Mouse (Mus musculus): ENCODE measurements around the gene Pygm.

Pygm gene

GRCm38 (mm10) chr19:6384128-6384527, at the start of gene Pygm:
TSS of gene Pygm (plus strand) at chr19:6384399.
- peak; percentile 62 for DNase-seq

DNA sequence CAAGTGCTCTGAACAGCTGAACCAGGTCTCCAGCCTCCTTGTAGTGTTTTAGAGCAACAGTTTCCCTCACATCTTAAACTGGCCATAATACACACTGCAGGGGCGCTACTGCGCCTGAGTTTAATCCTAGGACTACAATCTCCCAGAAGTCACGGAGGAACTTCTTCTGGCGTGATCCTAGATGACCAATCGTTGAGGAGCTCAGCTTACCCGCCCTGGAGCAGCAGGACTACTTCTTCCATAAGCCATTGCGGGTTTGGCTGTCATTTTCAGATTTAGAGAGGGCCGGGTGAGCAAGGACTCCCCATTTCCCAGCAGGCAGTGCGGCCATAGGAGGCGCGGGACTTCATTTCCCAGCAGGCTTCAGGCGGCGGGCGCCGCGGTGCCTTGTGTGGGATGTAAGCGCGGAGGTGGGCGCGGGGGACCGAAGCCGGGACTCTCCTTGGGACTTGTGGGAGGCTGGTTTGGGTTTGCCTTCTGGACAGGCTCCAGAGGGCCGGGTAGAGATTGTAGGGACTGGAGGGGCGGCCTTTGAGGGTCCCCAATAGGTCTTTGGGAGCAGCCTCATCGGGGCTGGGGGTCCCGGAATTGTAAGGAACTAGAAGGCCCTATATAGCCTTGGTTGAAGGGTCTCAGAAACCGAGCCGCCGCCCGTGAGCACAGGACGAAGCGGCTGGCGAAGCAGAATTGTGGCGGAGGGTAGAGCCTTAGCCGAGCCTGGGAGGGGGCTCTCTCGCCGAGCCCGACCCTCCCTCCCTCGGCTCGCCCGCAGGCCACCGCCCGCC, 49.3 kb upstream of the Pygm start, which contains the start of gene Men1:
Gene Men1 (plus strand): TSS at position 307 of the 785 bp plus-strand sequence.
- DNase-seq = peak; percentile 96

- peak; percentile 54 for DNase-seq
Observed at GRCm38 (mm10) chr19:6335458-6335827, 48.8 kb upstream of the Pygm start.

GRCm38 (mm10) chr19:6336920-6337319, 47.3 kb upstream of the Pygm start:
- peak; percentile 55 for DNase-seq

DNA sequence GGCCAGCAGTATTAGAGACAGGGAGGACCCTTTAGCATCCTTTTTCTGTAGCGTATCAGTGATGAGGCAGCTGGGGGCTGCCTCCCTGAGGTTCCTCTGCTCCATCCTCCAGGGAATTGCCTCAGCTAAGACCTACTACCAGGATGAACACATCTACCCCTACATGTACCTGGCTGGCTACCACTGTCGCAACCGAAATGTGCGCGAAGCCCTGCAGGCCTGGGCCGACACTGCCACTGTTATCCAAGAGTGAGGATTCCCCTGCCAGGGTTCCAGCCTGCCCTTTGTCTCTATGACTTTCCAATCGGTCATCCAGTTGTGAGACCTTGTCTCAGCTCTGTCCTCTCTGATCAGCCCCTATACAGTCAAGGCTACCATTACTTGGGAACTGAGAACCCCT, 46.0 kb upstream of the Pygm start:
- no peak for DNase-seq

DNA sequence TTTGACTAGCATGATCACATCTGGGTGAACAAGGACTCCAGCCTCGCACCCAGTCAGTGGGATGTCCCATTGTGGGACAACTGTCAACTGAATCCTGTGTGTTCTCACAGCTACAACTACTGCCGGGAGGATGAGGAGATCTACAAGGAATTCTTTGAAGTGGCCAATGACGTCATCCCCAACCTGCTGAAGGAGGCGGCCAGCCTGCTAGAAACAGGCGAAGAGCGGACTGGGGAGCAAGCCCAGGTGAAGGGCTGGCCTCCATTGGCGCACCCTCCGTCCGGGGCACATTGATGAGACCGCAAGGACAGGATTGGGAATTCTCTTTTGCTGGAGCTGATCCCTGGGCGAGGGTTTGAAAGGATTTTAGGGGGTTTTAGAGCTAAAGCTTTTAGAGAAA, 45.5 kb upstream of the Pygm start:
- DNase-seq = no peak

GRCm38 (mm10) chr19:6339191-6339590, 45.0 kb upstream of the Pygm start:
- DNase-seq = no peak

DNA sequence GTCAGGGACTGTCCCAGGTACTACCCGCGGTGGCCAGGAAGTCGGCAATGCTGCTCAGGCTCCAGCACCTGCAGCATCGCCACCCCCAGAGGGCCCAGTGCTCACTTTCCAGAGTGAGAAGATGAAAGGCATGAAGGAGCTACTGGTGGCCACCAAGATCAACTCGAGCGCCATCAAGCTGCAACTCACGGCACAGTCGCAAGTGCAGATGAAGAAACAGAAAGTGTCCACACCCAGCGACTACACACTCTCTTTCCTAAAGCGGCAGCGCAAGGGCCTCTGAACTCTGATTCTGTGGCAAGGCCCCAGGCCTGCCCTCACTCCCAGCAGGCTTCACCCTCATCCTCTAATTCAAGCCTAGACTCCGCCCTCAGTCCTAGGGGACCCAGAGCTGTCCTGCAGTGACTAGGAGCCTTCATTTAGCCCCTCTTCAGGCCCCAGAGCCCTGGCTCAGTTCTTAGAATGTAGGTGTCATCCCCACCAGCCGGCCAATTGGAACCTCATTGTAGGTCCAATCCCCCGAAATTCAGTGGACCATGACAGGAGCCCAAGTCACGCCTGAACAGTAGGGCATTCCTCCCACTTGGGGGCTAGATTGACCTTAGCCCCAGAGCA, 44.2 kb upstream of the Pygm start:
- DNase-seq = peak; percentile 54

- peak; percentile 80 for DNase-seq
Observed at GRCm38 (mm10) chr19:6340524-6341452, 43.4 kb upstream of the Pygm start, which contains the start of gene Map4k2. TSS of gene Map4k2 (plus strand) at chr19:6341135.

DNA sequence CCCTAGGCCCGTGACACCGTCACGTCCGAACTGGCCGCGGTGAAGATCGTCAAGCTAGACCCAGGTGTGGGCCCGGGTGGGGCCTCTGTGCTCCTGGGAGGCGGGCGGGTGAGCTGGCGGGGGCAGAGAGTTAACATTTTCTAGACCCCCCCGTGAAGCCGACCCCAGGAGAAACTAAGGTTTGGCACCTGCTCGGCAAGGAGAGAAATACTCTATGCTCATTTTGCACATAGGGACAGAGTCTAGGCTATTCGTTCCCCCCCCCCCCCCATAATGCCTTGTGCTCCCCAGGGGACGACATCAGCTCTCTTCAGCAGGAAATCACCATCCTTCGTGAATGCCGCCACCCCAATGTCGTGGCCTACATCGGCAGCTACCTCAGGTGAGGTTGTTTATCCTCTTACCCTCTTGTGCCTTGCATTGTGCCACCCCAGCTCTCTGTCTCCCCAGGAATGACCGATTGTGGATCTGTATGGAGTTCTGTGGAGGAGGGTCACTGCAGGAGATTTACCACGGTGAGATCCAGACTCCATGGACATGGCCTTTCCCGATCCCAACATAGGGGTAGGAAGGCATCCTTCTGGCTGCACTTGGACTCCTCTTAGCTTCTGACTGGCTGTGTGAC, 42.6 kb upstream of the Pygm start:
- DNase-seq = peak; percentile 67

DNA sequence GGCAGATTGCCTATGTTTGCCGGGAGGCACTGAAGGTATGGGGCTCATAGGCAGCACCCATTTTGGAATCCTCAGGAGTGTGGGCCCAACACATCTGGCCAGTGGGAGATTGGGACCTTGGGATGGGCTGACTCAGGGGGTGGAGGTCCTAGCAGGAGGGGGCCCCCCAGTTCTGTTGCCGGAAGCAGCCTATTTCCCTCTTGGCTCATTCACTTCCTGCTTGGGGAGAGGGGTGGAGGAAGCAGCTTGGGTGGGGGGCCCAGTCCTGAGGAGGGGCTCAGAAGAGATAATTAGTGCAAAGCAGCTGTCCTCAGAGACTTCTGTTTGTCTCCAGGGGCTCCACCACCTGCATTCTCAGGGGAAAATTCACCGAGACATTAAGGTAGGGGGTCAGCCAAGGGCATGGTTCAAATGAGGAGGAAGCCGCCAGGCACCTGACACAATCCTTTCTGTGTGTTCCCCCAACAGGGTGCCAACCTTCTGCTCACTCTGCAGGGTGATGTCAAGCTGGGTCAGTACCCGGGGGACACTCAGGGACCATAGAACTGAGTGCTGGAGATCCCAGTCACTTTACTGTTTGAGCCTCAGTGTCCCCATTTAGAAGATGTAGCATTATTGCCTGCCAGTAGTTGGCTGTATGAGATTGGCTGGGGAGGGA, 41.8 kb upstream of the Pygm start:
- DNase-seq = peak; percentile 57

DNA sequence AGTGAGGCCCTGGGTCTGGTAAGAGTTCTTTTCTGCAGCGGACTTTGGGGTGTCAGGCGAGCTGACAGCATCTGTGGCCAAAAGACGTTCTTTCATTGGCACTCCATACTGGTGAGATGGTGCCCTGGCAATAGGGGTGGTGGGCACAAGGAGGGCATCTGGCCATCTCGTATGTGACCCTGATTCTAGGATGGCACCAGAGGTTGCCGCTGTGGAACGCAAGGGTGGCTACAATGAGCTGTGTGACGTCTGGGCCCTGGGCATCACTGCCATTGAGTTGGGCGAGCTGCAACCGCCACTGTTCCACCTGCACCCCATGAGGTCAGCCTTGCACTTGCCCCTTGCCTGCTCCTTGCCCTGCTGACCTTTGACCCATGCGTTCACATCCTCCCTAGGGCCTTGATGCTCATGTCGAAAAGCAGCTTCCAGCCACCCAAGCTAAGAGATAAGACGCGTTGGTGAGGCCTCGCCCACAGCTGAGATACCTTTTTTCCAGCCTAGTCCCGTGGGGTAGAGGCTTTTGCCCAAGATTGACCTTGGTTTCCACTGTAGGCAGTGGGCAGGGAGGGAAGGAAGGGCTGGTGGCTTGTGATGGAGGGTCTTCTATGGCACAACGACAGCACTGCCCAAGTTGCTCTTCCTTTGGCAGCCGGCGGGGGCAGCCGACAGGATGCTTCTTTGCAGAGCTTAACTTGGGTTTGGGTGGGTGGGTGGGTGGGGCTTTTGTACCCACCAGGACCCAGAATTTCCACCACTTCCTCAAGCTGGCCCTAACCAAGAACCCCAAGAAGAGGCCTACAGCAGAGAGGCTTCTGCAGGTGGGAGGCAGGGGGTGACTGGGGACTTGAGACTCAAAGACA, 40.9 kb upstream of the Pygm start:
- peak; percentile 52 for DNase-seq

DNA sequence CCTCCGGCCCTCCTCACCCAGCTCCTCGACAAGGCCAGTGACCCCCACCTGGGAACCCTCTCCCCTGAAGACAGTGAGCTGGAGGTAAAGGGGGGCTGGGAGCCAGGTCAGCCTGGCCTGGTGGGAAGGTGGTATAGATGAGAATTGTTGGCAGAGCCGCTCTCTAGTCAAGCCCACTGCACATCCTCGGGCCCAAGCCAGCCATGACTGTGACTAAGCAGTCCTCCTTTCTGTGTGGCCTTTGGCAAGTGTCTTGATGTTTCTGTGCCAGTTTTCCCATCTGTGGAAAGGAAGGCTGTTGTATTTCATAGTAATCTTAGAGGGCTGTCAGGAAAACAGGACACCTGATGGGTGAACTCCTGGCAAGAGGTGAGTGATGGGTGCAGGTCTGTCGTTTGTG, 40.2 kb upstream of the Pygm start:
- DNase-seq = peak; percentile 71

- peak; percentile 31 for DNase-seq
Observed at GRCm38 (mm10) chr19:6346023-6346422, 38.2 kb upstream of the Pygm start.

DNA sequence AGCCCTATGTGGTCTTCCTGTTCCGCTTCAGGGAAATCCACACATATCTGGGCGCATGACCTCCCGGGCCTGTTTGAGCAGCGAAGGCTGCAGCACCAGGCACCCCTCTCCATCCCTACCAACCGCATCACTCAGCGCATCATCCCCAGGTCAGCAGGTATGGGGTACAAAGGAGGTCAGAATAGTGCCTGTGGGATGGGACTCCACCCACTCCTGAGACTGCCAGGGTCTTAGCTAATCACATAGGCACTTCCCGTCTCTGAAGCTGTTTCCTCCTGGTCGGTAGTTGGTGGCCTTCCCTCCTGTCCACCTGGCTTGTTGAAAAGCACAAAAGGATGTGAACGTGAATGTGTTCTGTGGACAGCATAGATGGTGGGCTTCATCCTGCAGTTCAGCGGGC, 37.5 kb upstream of the Pygm start:
- no peak for DNase-seq

DNA sequence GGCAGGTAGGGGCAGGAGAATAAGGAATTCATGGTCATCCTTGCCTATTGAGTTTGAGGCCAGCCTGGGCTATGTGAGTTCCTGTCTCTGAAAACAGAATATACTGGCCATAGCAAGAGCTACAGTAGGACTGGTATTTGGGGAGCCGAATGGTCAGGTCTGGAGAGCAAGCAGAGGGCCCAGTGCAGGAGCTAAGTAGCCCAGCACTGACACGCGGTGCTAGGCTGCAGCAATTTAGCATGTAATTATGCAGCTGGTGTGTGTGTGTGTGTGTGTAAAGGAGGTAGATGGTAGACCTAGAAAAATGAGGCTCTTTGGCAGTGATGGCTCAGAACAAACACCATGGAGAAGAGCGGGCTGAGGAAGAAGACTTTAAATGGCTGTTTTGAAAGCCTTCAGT, 36.6 kb upstream of the Pygm start:
- no peak for DNase-seq

- no peak for DNase-seq
Observed at GRCm38 (mm10) chr19:6348717-6349116, 35.5 kb upstream of the Pygm start.

DNA sequence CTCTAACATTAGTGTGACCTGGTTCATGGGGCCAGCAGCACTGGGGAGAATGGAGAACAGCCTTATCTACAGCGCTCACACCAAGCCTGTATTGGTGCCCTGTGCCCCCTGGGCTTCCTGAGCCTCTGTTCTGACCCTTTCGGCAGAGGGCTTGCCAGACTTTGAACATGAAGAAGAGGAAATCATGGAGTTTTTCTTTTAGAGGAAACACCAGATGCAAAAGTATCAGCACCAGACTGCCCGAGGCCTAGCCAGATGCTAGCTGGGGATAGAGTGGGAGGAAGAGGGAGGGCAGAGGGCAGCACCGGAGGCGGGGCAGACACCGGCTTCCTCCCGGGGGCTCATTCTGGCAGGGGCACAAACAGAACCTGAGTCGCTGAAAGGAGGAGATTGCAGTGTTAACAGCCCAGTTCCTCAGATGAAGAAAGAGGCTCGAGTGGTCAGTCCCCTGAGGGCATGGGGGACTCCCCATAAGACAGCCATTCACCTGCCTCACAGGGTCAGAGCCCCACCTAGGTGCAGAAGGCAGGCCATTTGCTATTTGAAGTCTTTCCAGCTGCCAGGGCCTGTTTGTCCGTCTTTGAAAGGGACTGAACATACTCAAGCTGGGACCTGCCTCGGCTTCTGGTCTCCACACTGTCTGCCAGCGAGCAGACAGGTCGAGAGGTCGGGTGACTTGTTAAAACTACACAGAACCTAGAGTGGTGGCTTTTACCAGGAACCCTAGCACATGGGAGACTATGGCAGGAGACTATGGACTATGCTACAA, 34.8 kb upstream of the Pygm start:
- DNase-seq = no peak

- DNase-seq = no peak
Observed at GRCm38 (mm10) chr19:6351431-6352106, 32.6 kb upstream of the Pygm start.

DNA sequence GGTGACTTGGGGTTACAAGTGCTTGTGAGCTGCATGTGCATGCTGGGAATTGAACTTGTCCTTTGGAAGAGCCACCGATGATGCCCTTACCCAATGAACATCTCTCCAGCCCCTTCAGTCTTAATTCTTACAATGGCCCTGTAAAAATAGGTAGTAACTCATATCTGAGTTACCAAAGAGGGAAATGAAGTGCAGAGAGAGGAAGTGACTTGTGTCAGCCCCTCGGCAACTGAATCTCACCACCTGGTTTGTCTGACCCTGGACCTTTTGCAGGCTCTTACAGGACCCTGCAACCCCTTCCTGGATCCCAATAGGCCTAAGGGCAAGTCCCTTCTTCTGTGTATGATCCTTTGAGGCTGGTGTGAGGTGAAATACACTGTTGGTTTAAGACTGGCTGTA, 32.1 kb upstream of the Pygm start:
- no peak for DNase-seq
